Mouse (Mus musculus): ENCODE data around the gene Gpr107.
"Not testable (repeated sequence)": the region's sequence is repeated elsewhere in the genome, so short reads cannot be mapped to it uniquely, and the experiment has no call there.

The Gpr107 gene

DNA sequence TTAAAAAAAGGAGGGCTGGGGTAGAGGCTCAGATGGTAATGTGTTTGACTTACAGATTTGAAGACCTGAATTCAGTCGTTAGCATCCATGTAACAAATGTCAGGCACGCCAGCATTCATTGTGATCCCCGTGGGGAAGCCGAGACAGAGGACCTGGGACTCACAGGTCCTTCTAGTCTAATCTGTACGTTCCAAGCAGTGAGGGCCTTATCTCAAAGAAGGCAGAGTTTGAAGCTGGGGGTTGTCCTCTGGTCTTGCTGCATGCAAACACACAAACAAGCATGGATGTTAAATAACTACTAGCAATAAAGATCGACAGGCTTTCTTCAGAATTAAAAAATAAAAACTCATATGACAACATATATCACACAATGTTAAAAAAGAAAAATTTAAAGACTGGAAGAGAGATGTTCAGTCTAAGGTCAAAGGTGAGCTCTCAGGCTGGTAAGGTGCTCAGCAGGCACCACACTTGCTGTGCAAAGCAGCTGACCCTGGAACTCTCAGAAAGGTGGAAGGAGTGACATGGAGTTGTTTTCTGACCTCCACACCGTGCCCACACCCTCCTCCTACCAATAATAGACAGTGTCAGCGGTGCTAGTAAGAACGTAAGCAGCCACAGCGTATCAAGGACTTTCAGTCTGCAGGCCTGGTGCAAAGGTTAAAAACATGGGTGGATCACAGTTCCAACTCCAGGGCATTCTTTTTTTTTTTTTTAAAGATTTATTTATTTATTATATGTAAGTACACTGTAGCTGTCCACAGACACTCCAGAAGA, 8.2 kb downstream of the Gpr107 start:
- DNase-seq (ENCODE audit: low spot score): no peak

- DNase-seq (ENCODE audit: low spot score): no peak
Observed at GRCm38 (mm10) chr2:31161620-31162019, 9.5 kb downstream of the Gpr107 start.

DNA sequence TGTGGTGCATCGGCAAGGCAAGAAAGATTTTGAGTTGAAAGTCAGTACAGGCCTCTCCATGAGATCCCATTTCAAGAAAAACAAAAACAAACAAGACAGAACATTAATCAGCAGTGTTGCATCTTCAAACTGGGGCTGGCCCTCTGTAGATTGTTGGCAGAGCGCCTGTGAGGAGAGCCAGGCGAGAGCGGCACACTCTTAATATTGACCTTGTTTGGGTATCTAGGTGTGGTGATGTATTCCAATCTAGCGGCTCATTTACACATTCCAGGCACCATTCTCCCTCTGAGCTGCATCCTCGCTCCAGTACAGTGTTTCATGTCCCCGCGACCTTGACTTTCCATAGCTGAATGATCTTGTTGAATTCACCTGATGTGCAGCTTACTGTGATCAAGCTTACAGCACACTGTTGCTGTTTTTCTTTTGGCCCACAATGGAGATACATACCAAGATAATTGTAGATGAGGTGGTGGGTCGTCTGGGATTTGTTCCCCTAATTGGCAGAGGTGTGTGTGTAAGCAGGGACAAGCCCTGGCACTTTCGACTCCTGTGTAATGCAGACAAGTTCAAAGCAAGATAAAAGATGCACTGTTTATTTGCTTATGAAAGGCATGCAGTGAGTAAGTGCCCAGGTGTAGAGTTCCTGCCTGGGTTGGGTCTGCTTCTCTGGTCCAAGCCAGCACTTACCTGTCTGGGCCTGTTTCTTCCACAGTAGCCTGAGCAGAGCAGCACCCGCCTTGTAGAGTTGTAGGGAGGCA, 11.4 kb downstream of the Gpr107 start:
- DNase-seq (ENCODE audit: low spot score): no peak

DNA sequence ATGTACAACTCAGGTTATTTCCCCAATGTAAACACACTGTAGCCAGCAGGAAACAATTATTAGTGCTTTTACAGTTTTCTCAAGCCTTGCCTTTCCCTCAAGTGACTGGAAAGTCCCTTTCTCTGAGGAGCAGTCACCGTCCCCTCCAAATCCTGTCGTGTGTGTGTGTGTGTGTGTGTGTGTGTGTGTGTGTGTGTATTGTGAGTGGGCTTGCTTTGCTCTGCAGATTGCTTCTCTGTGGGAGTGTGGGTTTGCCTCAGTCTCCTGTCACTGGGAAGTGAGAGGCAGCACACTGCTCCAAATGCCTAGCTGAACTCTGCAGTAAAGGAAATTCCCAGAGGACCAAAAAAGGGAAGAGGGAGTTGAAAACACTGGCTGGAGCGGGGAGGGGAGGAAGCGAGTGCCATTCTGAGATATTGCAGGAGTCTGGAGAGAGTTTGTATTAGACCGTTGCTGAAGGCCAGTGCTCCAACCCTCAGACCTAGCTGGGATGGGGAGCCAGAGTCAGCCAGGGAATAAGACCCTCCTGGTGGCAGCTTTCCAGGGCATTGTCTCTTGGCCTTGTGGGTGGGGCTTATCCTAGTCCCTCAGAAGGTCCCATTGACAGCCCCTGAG, 12.8 kb downstream of the Gpr107 start:
- DNase-seq (ENCODE audit: low spot score): no peak

DNA sequence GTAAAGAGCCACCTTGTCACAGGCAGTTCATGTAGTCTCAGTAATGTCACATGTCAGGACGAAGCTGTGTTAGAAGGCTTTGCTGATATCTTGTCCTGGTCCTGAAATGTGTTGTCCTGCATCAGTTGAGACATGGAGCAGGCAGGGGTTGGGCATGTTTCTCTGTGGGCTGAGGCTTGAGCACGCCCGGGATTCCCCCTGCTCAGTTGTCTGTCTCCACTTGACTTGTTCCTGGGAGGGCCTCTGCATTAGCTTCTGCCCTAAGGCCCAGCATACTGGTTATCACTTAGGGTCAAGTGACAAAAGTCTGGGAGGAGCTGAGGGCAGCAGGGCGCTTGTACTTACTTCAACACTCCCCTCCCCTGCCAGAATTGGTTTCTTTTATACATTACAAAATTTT, 13.4 kb downstream of the Gpr107 start:
- no peak for DNase-seq (ENCODE audit: low spot score)

DNA sequence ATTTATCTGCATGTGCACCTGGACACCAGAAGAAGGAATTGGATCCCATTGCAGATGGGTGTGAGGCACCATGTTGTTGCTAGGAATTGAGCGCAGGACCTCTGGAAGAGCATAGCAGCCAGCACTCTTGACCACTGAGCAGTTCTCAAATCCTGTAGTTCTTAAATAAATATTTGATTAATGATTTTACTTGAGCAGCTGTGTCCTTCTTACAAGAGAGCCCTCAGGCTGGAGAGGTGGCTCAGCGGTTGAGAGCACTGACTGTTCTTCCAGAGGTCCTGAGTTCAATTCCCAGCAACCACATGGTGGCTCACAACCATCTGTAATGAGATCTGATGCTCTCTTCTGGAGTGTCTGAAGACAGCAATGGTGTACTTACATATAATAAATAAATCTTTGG, 15.5 kb downstream of the Gpr107 start:
- DNase-seq (ENCODE audit: low spot score): not testable (repeated sequence)

DNA sequence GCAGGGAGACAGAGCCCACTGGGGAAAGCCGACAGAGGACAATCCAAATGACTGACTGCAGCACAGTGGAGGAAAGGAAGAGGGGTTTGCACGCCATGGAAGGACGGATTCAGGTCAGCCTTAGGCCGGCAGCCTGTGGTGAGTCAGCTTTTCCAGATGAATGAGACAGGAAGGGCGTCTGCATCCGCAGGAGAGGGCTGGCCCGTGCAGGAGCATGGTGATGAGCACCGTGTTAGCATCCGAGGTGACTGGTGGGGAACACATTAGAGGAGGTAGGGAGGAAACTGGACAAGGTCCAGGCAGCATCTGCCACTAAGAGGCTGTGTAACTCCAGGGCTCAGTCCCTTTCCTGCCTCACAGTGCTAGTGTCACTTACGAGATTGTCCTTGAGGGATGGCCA, 16.9 kb downstream of the Gpr107 start:
- no peak for DNase-seq (ENCODE audit: low spot score)

GRCm38 (mm10) chr2:31170164-31170563, 18.0 kb downstream of the Gpr107 start:
- DNase-seq (ENCODE audit: low spot score): no peak

DNA sequence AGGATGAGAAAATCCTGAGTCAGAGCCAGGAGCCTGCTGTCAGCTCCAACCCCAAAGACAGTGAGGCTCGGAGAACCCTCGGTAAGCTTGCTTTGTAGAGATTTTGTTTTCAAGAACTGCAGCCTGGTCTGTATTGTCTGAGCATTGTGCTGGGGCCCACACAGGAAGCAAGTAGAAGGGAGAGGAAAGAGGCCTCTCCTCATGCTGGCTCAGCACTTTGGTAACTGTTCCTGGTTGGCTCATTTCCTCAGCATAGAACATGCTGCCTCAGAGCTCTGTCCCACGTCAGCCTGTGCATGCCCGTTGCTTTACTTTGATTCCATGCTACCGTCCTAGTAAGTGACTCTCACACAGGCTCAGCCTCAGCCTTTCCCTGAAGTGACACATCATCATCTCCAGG, 19.9 kb downstream of the Gpr107 start:
- no peak for DNase-seq (ENCODE audit: low spot score)

DNA sequence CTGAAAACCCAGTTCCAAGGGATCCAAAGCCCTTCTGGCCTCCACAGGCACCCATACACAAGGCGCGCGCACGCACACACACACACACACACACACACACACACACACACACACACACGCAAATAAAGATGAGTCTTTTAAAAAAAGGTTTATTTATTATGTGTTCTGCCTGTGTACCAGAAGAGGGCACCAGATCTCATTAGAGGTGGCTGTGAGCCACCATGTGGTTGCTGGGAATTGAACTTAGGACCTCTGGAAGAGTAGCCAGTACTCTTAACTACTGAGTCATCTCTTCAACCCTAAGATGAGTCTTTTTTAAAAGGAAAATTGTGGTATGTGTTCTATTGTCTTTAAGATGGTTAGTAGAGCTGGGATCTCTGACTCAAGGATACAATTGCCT, 20.4 kb downstream of the Gpr107 start:
- DNase-seq (ENCODE audit: low spot score): no peak

DNA sequence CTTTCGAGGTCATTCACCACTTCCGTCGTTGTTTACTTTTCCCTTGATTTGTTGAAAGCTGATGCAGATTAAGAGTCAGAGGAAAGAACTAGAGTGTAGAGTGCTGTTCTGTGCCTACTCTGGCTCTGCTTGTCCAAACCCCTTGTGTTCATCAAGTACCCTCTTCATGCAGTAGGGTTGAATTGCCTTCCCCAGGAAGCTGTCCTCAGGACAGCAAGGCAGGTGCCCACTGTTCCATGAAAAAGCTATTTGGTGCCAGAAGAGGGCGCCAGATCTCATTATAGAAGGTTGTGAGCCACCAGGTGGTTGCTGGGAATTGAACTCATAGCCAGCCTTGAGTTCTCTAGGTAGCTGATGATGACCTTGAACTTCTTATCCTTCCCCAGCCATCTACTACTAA, 21.2 kb downstream of the Gpr107 start:
- no peak for DNase-seq (ENCODE audit: low spot score)

DNA sequence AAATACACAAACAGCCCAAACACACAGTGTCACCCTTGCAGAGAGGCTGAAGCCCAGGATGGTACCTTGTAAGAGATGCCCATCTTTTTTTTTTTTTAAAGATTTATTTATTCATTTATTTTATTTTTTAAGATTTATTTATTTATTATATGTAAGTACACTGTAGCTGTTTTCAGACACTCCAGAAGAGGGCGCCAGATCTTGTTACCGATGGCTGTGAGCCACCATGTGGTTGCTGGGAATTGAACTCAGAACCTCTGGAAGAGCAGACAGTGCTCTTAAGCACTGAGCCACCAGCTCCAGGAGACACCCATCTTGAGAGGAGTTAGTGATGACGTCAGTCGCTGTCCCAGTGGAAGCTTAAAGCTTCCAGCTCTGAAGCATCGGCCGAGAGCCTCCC, 26.5 kb downstream of the Gpr107 start:
- not testable (repeated sequence) for DNase-seq (ENCODE audit: low spot score)

GRCm38 (mm10) chr2:31179471-31179870, 27.4 kb downstream of the Gpr107 start:
- DNase-seq (ENCODE audit: low spot score): no peak

GRCm38 (mm10) chr2:31180081-31180551, 28.0 kb downstream of the Gpr107 start:
- no peak for DNase-seq (ENCODE audit: low spot score)

- DNase-seq (ENCODE audit: low spot score): no peak
Observed at GRCm38 (mm10) chr2:31182786-31183330, 30.7 kb downstream of the Gpr107 start.

- DNase-seq (ENCODE audit: low spot score): no peak
Observed at GRCm38 (mm10) chr2:31183830-31184229, 31.7 kb downstream of the Gpr107 start.

- no peak for DNase-seq (ENCODE audit: low spot score)
Observed at GRCm38 (mm10) chr2:31188691-31189090, 36.6 kb downstream of the Gpr107 start.

DNA sequence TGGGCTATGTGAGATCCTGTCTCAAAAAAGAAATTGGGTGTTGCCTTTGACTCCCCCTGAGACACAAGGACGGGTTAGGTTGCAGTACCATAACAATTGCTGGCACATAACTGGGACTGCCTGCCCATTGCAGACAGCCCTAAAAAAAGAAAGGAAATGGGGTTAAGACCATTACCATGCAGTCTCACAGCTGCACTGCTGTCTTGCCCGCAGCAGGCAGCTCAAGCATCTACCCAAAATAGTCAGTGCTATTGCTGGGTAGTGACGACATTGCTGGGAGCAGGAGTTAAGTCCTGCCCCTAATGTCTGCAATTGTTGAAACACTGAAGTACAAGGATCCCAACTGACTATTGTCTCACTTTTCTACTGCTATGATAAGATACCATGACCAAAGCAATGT, 37.5 kb downstream of the Gpr107 start:
- DNase-seq (ENCODE audit: low spot score): no peak

DNA sequence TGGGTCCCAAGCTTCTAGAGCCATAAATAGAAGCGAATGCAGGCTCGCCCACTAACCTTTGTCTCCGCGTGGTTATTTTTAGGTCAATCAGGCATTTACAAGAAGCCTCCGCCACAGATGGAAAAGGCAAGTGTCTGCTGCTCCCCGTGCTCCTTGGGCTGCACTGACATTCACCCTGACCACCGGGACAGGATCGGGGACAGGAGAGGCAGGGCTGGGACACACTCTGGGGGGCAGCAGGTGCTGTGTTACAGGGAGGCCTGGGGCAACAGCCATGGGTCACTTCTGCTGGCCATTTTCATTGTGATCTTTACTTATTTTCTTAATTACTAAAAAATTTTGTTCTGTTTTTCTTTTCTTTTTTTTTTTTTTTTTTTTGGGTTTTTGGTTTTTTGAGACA, 39.6 kb downstream of the Gpr107 start:
- no peak for DNase-seq (ENCODE audit: low spot score)

GRCm38 (mm10) chr2:31194356-31195021, 42.4 kb downstream of the Gpr107 start:
- DNase-seq (ENCODE audit: low spot score): peak; percentile 45

DNA sequence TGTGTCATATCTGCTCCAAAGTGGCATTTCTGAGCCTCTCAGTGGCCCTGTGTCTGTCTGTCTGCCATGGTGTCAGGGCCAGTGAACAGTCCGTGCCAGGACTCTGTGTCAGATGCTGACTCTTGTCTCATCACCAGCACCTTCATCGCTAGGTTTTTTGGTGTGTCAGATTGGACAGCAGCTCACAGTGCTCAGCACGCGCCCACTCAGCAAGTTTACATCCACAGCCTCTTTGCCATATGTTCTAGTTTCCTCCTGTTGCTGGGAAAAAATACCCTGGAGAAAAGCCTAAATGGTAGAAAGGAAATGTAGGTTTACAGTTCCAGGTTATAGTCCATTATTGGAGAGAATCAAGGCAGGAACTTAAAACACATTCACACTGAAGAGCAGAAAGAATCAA, 46.5 kb downstream of the Gpr107 start:
- peak; percentile 21 for DNase-seq (ENCODE audit: low spot score)

- no peak for DNase-seq (ENCODE audit: low spot score)
Observed at GRCm38 (mm10) chr2:31200051-31200450, 47.9 kb downstream of the Gpr107 start.
